Mouse (Mus musculus) thymus, adult 2 months (tissue): Measurements from ENCODE around the gene Rorc. TPM values are rescaled to one million over a fixed set of nuclear protein-coding genes. Genes with fewer than 3 reads are reported as not detected.
A peak's percentile ranks its signal among the peaks of the same experiment; 100 is the strongest.

Experiments used
- DNase-seq: peaks from one replicate; pipeline ENCODE4 v3.0.0; 2021
- H3K27ac ChIP-seq: fragments of 200-500 bp; 2 replicates; pipeline ENCODE4 v1.5.1; 2012; ENCODE audit warnings: low read length, control low read depth; ENCODE audit not compliant: control insufficient read depth, insufficient read depth
- H3K27me3 ChIP-seq: fragments of 200-500 bp; 2 replicates; pipeline ENCODE4 v1.6.1; 2012; ENCODE audit warnings: mild to moderate bottlenecking, low read length, moderate library complexity, mixed read lengths; ENCODE audit not compliant: control insufficient read depth, insufficient read depth
- H3K36me3 ChIP-seq: fragments of 200-500 bp; 2 replicates; pipeline ENCODE4 v1.6.1; 2012; ENCODE audit warnings: mild to moderate bottlenecking, low read length, moderate library complexity; ENCODE audit not compliant: control insufficient read depth, insufficient read depth
- H3K4me1 ChIP-seq: fragments of 200-500 bp; replicated peaks from 2 replicates; pipeline ENCODE4 v1.6.1; 2012; ENCODE audit warnings: low read length; ENCODE audit not compliant: control insufficient read depth, insufficient read depth
- H3K4me3 ChIP-seq: fragments of 200-500 bp; 2 replicates; pipeline ENCODE4 v1.5.1; 2012; ENCODE audit warnings: mild to moderate bottlenecking, low read length, control low read depth, moderate library complexity; ENCODE audit not compliant: control insufficient read depth, insufficient read depth
- CTCF ChIP-seq: fragments of 200-500 bp; IDR thresholded peaks from 2 replicates; pipeline ENCODE4 v1.5.1; 2012; ENCODE audit warnings: mild to moderate bottlenecking, control low read depth, low read length, moderate library complexity, borderline replicate concordance; ENCODE audit not compliant: control insufficient read depth, poor library complexity, insufficient read depth; ENCODE audit errors: extremely low read depth
- POLR2A ChIP-seq: fragments of 200-500 bp; IDR thresholded peaks from 2 replicates; pipeline ENCODE4 v1.6.1; 2012; ENCODE audit warnings: mild to moderate bottlenecking, low read length, control low read depth, moderate library complexity; ENCODE audit not compliant: control insufficient read depth, poor library complexity, insufficient read depth; ENCODE audit errors: extremely low read depth
- WGBS: fragments of 180-500 bp; shearing (Covaris S2); methylation state at CpG from one replicate; pipeline ENCODE4 v1.1.7; 2018; 5-methylcytosine and 5-hydroxymethylcytosine counted together
- polyA plus RNA-seq: library from polyadenylated mRNA; depleted of rRNA; stranded (reverse); fragments of >200 nt; gene quantifications from 2 replicates; pipeline ENCODE4 v1.2.3, GENCODE M21; 2012

Gene Rorc
- polyA plus RNA-seq, 1 experiment: 296 TPM

- H3K36me3 ChIP-seq: no peaks in the 10 kb centered on the region; the same call in 1 of the 2 replicates
- no peak overlapping the region for H3K4me3 ChIP-seq
- DNase-seq: no peak
- 88% methylated on average over 8 of the region's 8 CpGs for WGBS
- H3K4me1 ChIP-seq: peaks cover 48% of the 10 kb centered on the region
- no peaks in the 10 kb centered on the region for H3K27me3 ChIP-seq
- H3K27ac ChIP-seq: no peak overlapping the region
- TF ChIP-seq POLR2A (no peak), CTCF (no peak)
Observed at GRCm38 (mm10) chr3:94402451-94402850, 29.9 kb downstream of the Rorc start.

- Histone ChIP-seq H3K27me3 (no peaks in the 10 kb centered on the region), H3K4me3 (no peak overlapping the region), H3K27ac (no peak overlapping the region), H3K36me3 (no peaks in the 10 kb centered on the region), H3K4me1 (peaks cover 34% of the 10 kb centered on the region)
- 0 out of 2 replicates have a peak, but pooled peaks have one; percentile 8 for TF ChIP-seq POLR2A
- TF ChIP-seq CTCF: no peak
- WGBS: 52% methylated on average over 7 of the region's 7 CpGs
- DNase-seq: peak; percentile 48
Observed at GRCm38 (mm10) chr3:94404366-94405054, 31.9 kb downstream of the Rorc start.

GRCm38 (mm10) chr3:94405561-94405960 lies 33.0 kb downstream of the Rorc start:
- no peak for TF ChIP-seq POLR2A
- no peak for TF ChIP-seq CTCF
- WGBS: 87% methylated on average over 4 of the region's 4 CpGs
- Histone ChIP-seq H3K27me3 (no peaks in the 10 kb centered on the region), H3K4me1 (peaks cover 28% of the 10 kb centered on the region), H3K36me3 (no peaks in the 10 kb centered on the region), H3K27ac (no peak overlapping the region), H3K4me3 (no peak overlapping the region)
- no peak for DNase-seq

GRCm38 (mm10) chr3:94412530-94412929 lies 39.9 kb downstream of the Rorc start:
- H3K27me3 ChIP-seq: no peaks in the 10 kb centered on the region
- peak overlapping the region; percentile 52 for H3K4me3 ChIP-seq
- H3K4me1 ChIP-seq: peaks cover 10% of the 10 kb centered on the region
- DNase-seq: no peak
- H3K27ac ChIP-seq: peak overlapping the region; percentile 27; the same call in 1 of the 2 replicates
- no peaks in the 10 kb centered on the region for H3K36me3 ChIP-seq
- TF ChIP-seq CTCF (no peak), POLR2A (no peak)
- 5% methylated on average over 25 of the region's 25 CpGs for WGBS

GRCm38 (mm10) chr3:94413031-94413679 lies 40.6 kb downstream of the Rorc start, which contains the start of gene Tdrkh:
TSS of gene Tdrkh (plus strand) at chr3:94413273.
- WGBS: 6% methylated on average over 52 of the region's 52 CpGs
- peak; percentile 96 for DNase-seq
- Histone ChIP-seq H3K36me3 (no peaks in the 10 kb centered on the region), H3K27ac (peak within 1 kb of the TSS; percentile 27; the same call in 1 of the 2 replicates), H3K4me3 (peak within 1 kb of the TSS; percentile 52), H3K4me1 (peaks cover 10% of the 10 kb centered on the region), H3K27me3 (no peaks in the 10 kb centered on the region)
- TF ChIP-seq CTCF (peak; percentile 72; the same call in 1 of the 2 replicates), POLR2A (peak; percentile 92)

GRCm38 (mm10) chr3:94430980-94431379 lies 58.4 kb downstream of the Rorc start:
- Histone ChIP-seq H3K27me3 (no peaks in the 10 kb centered on the region), H3K4me3 (no peak overlapping the region), H3K27ac (no peak overlapping the region), H3K36me3 (peaks cover 3% of the 10 kb centered on the region; the same call in 1 of the 2 replicates), H3K4me1 (no peaks in the 10 kb centered on the region)
- TF ChIP-seq POLR2A (no peak), CTCF (no peak)
- no peak for DNase-seq
- WGBS: 36% methylated on average over 2 of the region's 2 CpGs
